Mouse (Mus musculus) lung, adult 18-20 months (tissue): ENCODE results near the gene A1bg.

ENCODE experiments used
- DNase-seq, 2 experiments: peaks; one replicate each; pipeline ENCODE4 v3.0.0; 2022; ENCODE audit warnings: mixed read lengths in 2 of 2

The A1bg gene

GRCm38 (mm10) chr15:60922912-60923311 lies at the start of gene A1bg:
TSS of gene A1bg (minus strand) at chr15:60923012.
- no peak for DNase-seq

- DNase-seq: no peak
Observed at GRCm38 (mm10) chr15:60968549-60968861, 45.7 kb upstream of the A1bg start.

- DNase-seq: no peak
Observed at GRCm38 (mm10) chr15:60967841-60968548, 45.2 kb upstream of the A1bg start.

- peak in 1 of 2 experiments; percentile 9 for DNase-seq
Observed at GRCm38 (mm10) chr15:60925686-60926085, 2.9 kb upstream of the A1bg start.

GRCm38 (mm10) chr15:60903763-60904697 lies 18.8 kb downstream of the A1bg start:
- no peak for DNase-seq

- no peak for DNase-seq
Observed at GRCm38 (mm10) chr15:60898187-60898965, 24.4 kb downstream of the A1bg start.

- DNase-seq: no peak
Observed at GRCm38 (mm10) chr15:60896040-60896439, 26.8 kb downstream of the A1bg start.

GRCm38 (mm10) chr15:60892976-60893463 lies 29.8 kb downstream of the A1bg start:
- DNase-seq: no peak

GRCm38 (mm10) chr15:60888724-60889123 lies 34.1 kb downstream of the A1bg start:
- DNase-seq: peak in 1 of 2 experiments; percentile 34

GRCm38 (mm10) chr15:60875721-60876120 lies 47.1 kb downstream of the A1bg start:
- DNase-seq: no peak

GRCm38 (mm10) chr15:60862417-60862816 lies 60.4 kb downstream of the A1bg start:
- no peak for DNase-seq

GRCm38 (mm10) chr15:60855112-60855511 lies 67.7 kb downstream of the A1bg start:
- DNase-seq: no peak

GRCm38 (mm10) chr15:60854151-60854550 lies 68.7 kb downstream of the A1bg start:
- DNase-seq: no peak

- DNase-seq: peak; percentile 26 to 28
Observed at GRCm38 (mm10) chr15:60853231-60853999, 69.4 kb downstream of the A1bg start, which contains the start of gene Fam84b. TSS of gene Fam84b (minus strand) at chr15:60853778.

- DNase-seq: no peak
Observed at GRCm38 (mm10) chr15:60848630-60849029, 74.2 kb downstream of the A1bg start.
